Mouse (Mus musculus) cerebellum, postnatal 36 days (tissue): ENCODE results near the gene Pofut2.

ENCODE experiments used
- DNase-seq, 2 experiments: peaks; one replicate each; pipeline ENCODE4 v3.0.0; 2021 to 2022; ENCODE audit warnings: mixed read lengths in 2 of 2

The Pofut2 gene

GRCm38 (mm10) chr10:77258704-77259621 lies at the start of gene Pofut2:
Gene Pofut2 (plus strand): TSS chr10:77259218.
- peak; percentile 93 to 97 for DNase-seq

- no peak for DNase-seq
Measured at GRCm38 (mm10) chr10:77209261-77209660, 49.8 kb upstream of the Pofut2 start.

- DNase-seq = no peak
Measured at GRCm38 (mm10) chr10:77210666-77211065, 48.4 kb upstream of the Pofut2 start.

- no peak for DNase-seq
Measured at GRCm38 (mm10) chr10:77211116-77211570, 47.9 kb upstream of the Pofut2 start.

GRCm38 (mm10) chr10:77212354-77213120 lies 46.5 kb upstream of the Pofut2 start:
- no peak for DNase-seq

GRCm38 (mm10) chr10:77213483-77213882 lies 45.5 kb upstream of the Pofut2 start:
- no peak for DNase-seq

GRCm38 (mm10) chr10:77214586-77214985 lies 44.4 kb upstream of the Pofut2 start:
- no peak for DNase-seq

GRCm38 (mm10) chr10:77215641-77216040 lies 43.4 kb upstream of the Pofut2 start:
- peak; percentile 25 to 36 for DNase-seq

GRCm38 (mm10) chr10:77216313-77216712 lies 42.7 kb upstream of the Pofut2 start:
- DNase-seq = no peak

- no peak for DNase-seq
Measured at GRCm38 (mm10) chr10:77217155-77217731, 41.8 kb upstream of the Pofut2 start.

- DNase-seq = no peak
Measured at GRCm38 (mm10) chr10:77218059-77218458, 41.0 kb upstream of the Pofut2 start.

GRCm38 (mm10) chr10:77219411-77220025 lies 39.5 kb upstream of the Pofut2 start:
- no peak for DNase-seq

- DNase-seq = no peak
Measured at GRCm38 (mm10) chr10:77221108-77221507, 37.9 kb upstream of the Pofut2 start.

- no peak for DNase-seq
Measured at GRCm38 (mm10) chr10:77222963-77223552, 36.0 kb upstream of the Pofut2 start.

- no peak for DNase-seq
Measured at GRCm38 (mm10) chr10:77224390-77224789, 34.6 kb upstream of the Pofut2 start.

GRCm38 (mm10) chr10:77225414-77225813 lies 33.6 kb upstream of the Pofut2 start:
- no peak for DNase-seq

GRCm38 (mm10) chr10:77225995-77226688 lies 32.9 kb upstream of the Pofut2 start:
- no peak for DNase-seq

GRCm38 (mm10) chr10:77226691-77227367 lies 32.2 kb upstream of the Pofut2 start:
- DNase-seq = no peak

- DNase-seq = no peak
Measured at GRCm38 (mm10) chr10:77227368-77227723, 31.7 kb upstream of the Pofut2 start.

GRCm38 (mm10) chr10:77229609-77230595 lies 29.1 kb upstream of the Pofut2 start:
- DNase-seq = no peak
